Mouse (Mus musculus) cerebellum, postnatal 10 days (tissue): ENCODE results near the gene H2-Ke6.
A peak's percentile ranks its signal among the peaks of the same experiment; 100 is the strongest.

Experiments used
- DNase-seq, 2 experiments: peaks; one replicate each; pipeline ENCODE4 v3.0.0; 2021; ENCODE audit warnings: mixed read lengths in 2 of 2

H2-Ke6 gene

DNA sequence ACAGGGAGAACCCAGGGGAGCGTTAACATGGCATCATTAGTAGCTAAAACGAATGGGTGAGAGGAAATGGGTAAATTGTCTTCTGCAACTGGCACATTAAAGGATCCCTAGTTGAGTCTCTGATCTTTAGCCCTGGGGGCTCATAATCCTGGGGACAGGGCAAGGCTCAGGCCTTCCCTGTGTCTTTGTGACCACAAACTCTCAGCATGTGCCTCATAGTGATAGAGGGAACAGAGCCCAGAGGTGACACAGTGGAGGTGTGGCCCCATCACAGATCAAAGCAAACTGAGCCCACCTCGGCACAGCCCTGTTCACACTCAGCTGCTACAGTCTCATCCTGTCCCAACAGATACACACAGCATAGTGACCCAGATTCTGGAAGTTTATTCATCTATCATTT is 32.2 kb downstream of the H2-Ke6 start:
- no peak for DNase-seq

DNA sequence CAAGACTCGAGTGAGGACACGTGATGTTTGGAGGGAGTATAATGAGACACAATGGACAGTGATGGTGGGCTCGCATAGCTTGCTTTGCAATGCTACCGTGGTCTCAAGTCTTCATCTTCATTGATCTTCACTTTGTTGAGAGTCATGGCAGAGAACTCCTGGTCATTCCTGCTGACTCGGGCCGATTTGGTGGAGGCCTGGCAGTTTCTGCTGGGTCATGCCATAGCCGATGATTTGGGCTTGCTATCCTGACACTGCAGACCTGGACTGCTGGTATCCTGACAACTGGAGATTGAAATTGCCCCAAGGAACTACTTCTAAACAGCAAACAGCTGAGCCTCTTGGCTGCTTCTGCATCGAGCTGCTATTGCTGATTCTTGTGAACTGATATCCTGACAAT is 32.9 kb downstream of the H2-Ke6 start:
- no peak for DNase-seq

DNA sequence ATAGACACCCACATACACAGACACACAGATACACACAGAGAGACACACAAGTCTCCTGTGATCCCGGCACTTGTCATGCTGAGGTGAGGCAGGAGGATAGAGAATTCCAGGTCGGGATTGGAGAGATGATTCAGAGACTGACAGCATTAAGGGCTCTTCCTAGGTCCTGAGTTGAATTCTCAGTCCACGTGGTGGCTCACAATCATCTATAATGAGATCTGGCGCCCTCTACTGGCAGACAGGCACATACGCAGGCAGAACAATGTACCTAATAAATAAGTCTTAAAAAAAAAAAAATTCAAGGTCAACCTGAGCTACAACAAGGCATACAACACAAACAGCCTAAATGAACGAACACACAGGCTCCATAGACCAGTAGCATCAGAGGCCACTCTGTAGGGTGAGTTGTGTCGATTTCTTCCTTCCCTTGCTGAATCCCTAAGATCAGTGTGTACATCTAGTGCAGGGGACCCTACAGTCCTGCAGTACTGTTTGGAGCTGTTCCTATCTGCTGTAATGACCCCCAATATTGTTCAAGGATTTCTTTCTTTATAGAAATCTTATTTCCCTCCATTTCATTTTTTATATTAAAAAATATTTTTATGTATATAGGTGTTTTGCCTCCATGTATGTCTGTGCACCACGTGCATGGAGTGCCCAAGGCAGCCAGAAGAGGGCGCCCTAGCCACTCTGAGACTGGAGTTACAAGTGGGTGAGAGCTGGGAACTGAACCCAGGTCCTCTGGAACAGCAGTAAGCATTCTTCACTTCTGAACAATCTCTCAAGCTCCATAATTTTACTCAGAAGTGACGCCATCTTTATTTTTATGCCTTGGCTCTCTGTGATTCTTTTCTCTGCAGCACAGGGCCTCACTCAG is 35.8 kb downstream of the H2-Ke6 start:
- peak; percentile 77 to 86 for DNase-seq

DNA sequence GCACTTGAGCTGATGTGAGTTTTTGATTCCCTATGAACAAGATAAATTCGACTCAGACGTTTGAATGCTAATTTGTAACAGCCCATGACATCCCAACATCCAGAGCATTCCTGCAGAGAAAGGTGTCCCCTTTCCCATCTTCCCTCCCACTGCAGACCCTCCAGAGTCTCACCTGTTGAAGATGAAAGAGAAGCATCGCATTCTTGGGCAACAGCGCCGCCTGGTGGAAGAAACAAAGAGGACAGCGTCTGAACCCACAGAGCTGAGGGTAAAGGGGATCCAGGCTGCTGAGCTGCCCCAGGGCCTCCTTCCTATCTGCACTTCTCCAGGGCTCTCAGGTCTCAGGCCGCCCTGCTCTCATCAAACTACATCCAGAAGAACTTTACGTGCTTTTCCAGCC is 45.7 kb downstream of the H2-Ke6 start:
- peak; percentile 80 to 87 for DNase-seq

DNA sequence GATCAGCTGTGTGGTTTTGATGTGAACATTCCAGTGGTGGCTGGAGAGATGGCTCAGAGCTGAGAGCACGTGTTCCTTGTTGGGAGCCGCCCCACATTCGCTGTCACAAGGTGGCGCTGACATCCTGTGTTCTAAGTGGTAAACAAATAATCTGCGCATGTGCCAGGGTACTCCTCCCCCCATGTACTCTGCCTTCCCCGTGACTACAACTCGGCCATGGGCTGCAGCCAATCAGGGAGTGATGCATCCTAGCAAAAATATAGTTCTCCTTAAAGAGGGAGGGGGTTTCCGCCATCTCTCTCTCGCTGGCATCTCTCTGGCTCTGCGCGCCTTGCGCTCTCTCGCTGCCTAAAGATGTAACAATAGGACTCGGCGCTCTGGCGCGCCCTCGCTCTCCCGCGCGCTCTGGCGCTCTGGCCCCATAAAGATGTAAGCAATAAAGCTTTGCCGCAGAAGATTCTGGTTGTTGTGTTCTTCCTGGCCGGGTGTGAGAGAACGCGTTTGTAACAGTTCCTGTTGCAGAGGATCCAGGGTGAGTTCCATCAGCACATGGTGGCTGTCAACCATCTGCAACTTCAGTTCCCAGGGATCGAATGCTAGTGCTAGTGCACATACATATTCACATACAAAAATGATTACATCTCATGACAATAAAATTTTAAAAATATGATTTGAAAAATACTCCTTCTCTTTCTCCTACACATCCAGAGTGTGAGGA is 46.5 kb downstream of the H2-Ke6 start:
- DNase-seq = peak; percentile 91 to 94

DNA sequence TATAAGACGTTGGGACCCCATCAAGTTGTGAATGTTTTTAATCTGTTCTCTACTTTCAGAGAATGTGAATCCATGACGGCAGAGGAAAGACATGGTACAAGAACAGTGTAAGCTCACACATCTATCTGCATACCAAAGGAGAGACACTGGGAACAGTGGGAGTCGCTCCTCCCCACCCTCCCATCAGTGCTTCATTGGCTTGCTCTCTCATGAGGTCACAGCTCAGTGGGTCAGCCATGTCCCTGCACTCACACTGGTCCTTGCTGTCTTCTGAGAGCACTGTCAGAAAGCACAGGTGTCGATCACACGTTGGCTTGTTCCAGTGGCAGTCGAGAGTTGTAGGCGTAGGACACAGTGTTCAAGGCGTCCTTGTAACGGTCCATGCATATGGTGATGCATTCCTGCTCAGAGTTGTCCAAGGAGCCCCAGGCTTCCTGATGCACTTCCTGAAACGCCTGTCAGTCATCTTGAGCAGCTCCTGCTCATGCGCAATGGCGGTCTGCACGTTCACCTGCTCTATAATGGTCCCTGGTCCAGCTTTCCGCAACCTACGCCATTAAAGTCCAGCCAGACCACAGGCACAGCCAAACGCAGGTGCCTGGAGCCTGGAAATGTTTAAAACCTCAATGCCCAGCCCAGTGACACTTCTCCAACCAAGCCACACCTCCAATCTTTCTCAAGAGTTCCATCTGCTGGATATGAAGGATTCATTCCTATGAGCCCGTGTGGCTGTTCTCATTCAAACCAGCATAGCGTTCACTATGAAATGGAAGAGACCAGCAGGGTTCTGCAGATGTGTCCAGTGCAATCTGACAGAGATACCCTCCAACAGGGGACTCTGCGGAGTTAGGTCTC is 47.5 kb downstream of the H2-Ke6 start:
- no peak for DNase-seq

DNA sequence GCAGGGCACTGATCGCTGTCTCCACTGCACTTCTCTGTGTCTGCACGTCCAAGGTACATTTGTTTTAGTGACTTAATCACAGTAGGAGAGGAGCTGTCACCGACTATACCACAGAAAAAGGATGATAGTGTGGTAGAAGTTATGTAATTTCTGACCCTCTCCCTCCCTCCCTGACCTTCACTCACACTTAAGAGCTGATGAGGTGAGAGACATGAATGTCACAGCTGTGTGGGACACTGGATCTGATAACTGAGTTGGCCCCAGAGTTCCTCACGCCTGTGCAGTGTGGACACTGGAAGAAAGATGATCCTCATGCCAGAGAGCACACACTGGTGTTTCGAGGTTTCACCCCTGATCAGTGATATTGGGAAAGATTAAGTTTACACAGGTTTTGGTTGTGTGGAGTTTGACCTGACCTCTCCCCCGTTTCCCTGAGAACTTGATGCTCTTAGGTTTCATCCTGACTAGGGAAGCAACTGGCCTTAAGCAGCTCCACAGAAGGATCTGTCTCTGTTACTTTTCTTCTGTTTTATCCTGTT is 48.3 kb downstream of the H2-Ke6 start:
- no peak for DNase-seq

DNA sequence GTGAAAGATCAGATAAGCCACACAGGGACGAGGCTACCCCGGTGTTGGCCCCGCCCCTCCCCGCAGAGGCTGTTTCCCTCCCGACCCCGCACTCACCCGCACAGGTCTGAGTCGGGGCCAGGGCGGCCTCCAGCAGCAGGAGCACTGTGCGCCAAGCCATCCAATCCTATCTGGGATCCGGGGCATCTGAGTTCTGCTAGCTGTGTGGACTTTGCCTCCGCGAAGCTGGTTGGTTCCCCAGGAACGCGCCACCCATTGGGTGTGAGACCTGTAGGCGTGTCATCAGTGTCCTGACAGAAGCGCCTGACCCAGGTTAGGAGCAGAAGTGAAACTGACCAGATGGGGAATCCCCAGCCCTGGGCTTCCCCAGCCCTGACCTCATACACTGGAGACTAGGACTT is 49.2 kb downstream of the H2-Ke6 start:
- DNase-seq = peak; percentile 48 to 62

DNA sequence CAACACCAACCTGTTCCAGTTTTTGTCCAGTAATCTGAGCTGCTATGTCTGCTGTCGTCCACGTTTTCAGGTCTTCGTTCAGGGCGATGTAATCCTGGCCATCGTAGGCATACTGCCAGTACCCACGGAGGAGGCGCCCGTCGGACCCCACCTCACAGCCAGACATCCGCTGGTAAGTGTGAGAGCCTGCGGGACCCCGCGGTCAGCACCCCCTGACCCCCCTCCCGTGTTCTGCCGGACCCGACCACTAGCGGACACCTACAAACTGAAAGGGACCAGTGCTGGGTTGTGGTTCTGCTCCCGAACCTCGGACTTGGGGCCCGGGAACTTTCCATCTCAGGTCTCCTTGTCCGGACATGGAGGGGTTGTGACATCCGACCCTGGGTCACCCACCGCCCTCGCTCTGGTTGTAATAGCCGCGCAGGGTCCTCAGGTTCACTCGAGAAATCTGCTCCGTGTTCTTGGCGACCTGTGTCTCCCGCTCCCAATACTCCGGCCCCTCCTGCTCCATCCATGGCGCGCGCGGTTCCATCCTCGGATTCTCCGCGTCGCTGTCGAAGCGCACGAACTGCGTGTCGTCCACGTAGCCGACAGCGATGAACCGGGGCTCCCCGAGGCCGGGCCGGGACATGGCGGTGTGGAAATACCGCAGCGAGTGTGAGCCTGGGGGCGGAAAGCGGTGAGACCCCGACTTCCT is 49.9 kb downstream of the H2-Ke6 start:
- DNase-seq = no peak
